Mouse (Mus musculus): ENCODE measurements around the gene Zcchc3.

Gene Zcchc3

DNA sequence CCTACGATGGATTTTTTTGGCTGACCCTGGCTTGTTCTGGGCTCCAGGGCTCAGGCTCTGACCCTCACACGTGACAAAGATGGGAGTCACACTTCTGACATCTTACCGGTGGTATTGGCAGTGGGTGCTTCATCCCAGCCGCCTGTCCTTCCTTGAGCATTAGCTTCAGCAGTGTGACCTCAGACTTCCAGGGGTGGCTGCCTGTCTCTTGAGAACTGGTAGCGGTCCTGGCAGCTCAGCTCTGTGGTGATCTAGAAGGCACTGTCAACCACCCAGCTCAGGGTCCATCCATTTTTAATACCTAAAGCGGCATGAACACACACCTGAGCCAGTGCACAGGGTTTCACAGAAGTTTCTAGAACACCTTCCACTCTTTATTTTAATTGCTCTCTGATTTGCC is 5.0 kb downstream of the Zcchc3 start:
- DNase-seq (ENCODE audit: low read depth, low spot score): no peak

- DNase-seq (ENCODE audit: low read depth, low spot score): peak; percentile 97
These were observed 8.7 kb downstream of the Zcchc3 start for GRCm38 (mm10) chr2:152406126-152406525.

GRCm38 (mm10) chr2:152399122-152399542 is 15.7 kb downstream of the Zcchc3 start:
- DNase-seq (ENCODE audit: low read depth, low spot score): no peak

GRCm38 (mm10) chr2:152398691-152399090 is 16.1 kb downstream of the Zcchc3 start:
- DNase-seq (ENCODE audit: low read depth, low spot score): peak; percentile 87

DNA sequence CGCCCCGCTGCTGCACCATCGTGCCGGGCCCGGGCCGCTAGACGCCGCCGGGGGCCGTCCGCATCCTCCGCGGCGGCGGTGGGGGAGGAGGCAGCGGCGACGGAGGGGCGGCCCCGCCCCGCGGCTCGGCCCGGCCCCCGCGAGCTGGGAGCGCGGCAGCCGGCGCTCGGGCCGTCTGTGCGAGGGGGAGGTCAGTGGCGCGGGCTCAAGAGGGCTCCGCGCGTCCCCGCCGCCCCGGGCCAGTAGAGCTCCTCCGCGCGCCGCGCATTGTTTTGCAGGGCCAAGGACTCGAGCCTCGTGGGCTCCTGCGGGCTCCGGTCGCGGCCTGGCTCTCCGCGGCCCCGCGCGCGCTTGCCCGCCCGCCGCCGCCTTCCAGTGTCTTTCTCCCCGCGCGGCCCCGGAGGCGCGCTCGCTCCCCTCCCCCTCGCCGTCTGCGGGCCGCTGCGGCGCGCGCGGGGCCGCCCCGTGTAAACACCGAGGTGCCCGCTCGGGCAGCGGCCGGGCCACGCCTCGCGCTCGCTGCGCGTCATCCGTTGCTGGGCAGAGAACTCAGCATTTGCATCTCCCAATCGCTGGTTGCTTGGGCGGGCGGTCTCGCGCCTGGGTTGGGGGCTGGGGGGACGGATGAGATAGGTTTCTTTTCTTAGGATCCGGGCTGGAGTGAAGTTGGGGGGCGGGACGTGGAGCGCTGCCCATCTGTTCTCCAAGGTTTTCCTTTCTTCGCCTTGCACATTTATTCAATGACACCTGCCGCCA is 17.0 kb downstream of the Zcchc3 start, which contains the start of gene Sox12:
Sox12 (minus strand) TSS at position 384 of the 756 bp plus-strand sequence.
- DNase-seq (ENCODE audit: low read depth, low spot score): peak; percentile 90

DNA sequence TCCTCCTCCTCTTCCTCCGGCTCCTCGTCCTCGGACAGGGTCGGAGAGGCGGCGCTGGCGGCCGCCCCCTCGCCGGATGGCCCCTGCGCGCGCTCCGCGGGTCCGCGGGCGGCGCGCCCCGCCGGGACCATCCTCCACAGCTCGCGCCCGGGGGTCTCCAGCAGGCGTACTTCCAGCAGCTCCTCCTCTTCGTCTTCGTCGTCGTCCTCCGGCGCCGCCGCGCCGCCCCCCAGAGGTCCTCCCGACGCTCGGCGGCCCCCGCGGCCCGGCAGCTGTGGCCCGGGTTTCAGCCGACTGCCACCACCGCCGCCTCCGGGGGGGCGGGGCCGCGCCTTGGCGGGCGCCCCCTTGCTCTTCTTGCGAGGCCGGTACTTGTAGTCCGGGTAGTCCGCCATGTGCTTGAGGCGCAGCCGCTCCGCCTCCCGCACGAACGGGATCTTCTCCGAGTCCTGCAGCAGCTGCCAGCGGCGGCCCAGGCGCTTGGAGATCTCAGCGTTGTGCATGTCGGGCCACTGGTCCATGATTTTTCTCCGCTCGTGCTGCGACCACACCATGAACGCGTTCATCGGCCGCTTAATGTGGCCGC is 17.7 kb downstream of the Zcchc3 start:
- peak; percentile 82 for DNase-seq (ENCODE audit: low read depth, low spot score)

- peak; percentile 97 for DNase-seq (ENCODE audit: low read depth, low spot score)
These were observed 18.5 kb downstream of the Zcchc3 start for GRCm38 (mm10) chr2:152396110-152397003.

DNA sequence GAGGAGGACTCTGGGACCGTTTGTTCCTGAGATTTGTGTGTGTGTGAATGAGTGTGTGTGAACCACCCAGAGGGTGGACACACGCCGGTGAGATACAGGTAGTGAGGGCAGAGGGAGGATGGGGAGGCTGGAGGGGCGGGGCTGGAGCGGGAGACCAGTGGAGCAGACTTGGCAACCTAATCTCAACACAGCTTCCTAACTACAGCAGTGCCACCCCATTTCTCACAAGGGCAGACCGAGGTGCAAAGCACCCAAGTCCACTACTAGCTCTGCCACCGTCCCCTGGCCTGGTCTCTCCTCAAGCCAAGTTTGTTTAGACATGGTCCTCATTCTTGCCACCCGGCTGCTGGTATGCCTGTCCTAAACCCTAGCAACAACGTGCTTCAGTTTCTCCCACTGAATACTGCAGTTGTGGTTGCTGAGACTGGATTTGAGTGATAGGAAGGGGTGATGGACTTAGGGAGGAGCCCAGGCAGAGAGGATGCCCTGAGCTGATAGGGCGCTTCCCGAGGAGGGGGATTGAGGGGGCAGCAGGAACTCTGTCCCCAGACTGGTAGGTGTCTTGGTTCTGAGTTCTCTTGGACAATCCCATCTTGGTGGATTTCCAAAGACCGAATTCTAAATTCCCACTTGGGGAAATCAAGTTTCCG is 19.4 kb downstream of the Zcchc3 start:
- DNase-seq (ENCODE audit: low read depth, low spot score): peak; percentile 34

- DNase-seq (ENCODE audit: low read depth, low spot score): no peak
These were observed 21.4 kb downstream of the Zcchc3 start for GRCm38 (mm10) chr2:152393225-152394017.

DNA sequence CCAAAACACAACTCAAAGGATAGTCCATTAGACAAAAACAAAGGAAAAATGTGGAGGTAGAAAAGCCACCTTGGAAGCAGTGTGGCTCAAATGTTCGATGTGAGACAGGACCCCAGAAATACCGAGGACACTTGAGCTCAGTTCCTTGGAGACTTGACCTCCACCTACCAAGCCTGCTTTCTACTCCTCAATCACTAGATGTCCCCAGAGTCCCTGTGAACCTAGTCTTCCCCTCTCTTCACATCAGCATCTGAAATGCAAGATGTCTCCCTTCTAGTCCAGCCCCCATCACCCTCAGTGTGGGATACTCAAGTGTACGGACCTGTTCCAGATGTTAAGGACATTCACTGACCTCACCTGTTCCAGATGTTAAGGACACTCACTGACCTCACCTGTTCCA is 22.0 kb downstream of the Zcchc3 start:
- DNase-seq (ENCODE audit: low read depth, low spot score): peak; percentile 74

GRCm38 (mm10) chr2:152384191-152384590 is 30.6 kb downstream of the Zcchc3 start:
- DNase-seq (ENCODE audit: low read depth, low spot score): no peak

DNA sequence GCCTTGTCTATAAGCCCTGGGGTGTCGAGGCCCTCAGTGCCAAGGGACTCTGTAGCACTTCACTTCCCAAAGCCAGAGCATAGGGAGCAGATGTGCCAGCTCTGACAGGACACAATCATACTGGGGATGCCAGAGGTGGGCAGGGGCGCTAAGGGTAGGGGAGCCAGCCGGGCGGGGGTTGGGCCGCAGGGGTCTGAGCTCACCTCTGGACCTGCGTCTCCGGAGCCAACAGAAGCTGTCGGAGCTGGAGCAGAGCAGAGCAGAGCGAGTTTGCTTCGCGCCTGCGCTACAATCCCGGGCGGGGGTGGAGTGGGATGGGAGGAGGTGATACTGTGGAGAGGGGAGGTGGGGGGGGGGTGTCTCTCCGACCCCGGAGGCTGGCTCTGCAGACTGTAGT is 38.5 kb downstream of the Zcchc3 start, which contains the start of gene Nrsn2:
Nrsn2 (minus strand) TSS at position 294 of the 397 bp plus-strand sequence.
- no peak for DNase-seq (ENCODE audit: low read depth, low spot score)

- DNase-seq (ENCODE audit: low read depth, low spot score): no peak
These were observed 39.0 kb downstream of the Zcchc3 start for GRCm38 (mm10) chr2:152375652-152376344.

- DNase-seq (ENCODE audit: low read depth, low spot score): no peak
These were observed 41.3 kb downstream of the Zcchc3 start for GRCm38 (mm10) chr2:152373547-152373946.

- no peak for DNase-seq (ENCODE audit: low read depth, low spot score)
These were observed 42.2 kb downstream of the Zcchc3 start for GRCm38 (mm10) chr2:152372661-152373060.

GRCm38 (mm10) chr2:152372104-152372503 is 42.7 kb downstream of the Zcchc3 start:
- no peak for DNase-seq (ENCODE audit: low read depth, low spot score)

DNA sequence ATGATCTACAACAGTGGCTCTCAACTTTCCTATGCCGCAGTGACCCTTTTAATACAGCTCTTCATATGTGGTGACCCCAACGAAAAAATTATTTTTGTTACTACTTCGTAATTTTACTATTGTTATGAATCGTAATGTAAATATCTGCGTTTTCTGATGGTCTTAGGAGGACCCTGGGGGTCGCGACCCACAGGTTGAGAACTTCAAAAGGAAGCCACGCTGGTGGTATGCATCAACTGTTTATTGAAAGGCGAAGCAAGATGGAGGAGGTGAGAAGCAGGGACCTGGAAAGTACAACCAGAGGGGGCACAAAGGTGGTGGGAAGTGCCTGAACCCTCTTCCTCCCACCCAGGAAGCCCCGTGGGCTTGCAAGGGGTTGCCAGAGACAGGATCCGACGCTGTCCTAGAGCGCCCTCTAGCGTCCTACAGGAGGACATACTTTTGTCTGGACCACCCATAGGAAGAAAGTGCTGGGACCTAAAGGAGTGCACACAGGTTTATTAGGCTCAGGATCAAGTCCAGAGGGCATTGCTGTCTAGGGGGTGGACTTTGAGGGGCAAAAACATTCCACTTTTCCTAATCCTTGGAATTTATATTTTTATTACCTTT is 46.2 kb downstream of the Zcchc3 start:
- peak; percentile 82 for DNase-seq (ENCODE audit: low read depth, low spot score)

- peak; percentile 32 for DNase-seq (ENCODE audit: low read depth, low spot score)
These were observed 46.9 kb downstream of the Zcchc3 start for GRCm38 (mm10) chr2:152367917-152368316.

DNA sequence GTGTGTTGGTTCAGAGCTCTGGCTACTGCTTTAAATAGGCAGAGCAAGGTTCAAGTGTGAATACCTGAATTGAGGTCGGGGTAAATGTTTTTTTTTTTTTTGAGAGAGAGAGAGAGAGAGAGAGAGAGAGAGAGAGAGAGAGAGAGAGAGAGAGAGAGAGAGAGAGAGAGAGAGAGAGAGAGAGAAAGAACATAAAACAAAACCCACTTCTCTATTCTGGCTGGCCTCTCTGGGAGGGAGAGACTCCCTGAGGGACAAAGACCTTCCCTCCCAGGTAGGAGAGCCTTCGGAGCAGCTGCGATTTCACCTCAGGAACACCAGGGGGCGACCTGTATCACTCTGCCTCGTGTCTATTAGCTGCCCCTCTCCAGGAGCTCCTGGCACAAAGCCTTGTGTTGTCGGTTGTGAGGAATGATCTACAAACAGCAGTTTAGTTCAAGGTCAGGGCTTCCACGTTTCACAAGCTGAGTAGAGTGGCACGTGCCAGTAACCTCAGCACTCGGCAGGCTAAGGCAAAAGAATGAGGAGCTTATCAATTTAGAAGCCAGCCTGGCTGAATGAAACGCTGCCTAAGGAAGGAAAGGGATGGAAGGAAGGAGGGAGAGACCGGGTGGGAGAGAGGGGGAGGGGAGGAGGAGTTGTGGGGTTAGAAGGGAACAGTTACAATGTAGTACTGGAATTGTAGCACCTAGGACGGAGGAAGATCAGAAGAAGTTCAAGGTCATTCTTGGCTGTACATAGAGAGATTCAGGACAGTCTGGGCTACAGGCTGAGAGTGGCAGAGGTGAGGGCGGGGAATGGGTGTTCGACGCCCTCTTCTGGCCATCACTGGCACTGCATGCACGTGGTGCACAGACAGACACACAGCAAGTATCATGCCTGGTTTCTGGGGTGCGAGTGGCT is 51.3 kb downstream of the Zcchc3 start:
- DNase-seq (ENCODE audit: low read depth, low spot score): peak; percentile 97
